Mouse (Mus musculus) fat pad, adult 2 months (tissue): Measurements from ENCODE around the gene Dnm1.
"Not testable (repeated sequence)": the region's sequence is repeated elsewhere in the genome, so short reads cannot be mapped to it uniquely, and the experiment has no call there.

ENCODE experiments used
- DNase-seq: peaks from one replicate; pipeline ENCODE4 v3.0.0-alpha.2; 2011; ENCODE audit warnings: low read depth, low spot score; ENCODE audit errors: extremely low read depth

Gene Dnm1

DNA sequence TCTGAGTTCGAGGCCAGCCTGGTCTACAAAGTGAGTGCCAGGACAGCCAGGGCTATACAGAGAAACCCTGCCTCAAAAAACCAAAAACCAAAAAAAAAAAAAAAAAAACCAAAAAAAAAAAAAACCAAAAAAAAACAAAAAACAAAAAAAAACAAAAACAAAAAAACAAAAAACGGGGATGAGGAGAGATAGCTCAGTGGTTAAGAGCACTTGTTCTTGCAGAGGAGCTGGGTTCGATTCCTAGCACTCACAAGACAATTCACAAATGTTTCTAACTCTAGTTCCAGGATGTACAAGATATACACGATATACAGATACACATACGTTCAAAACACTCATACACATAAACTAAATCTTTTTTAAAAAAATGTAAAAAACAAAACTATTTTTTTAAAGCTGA is 9.1 kb upstream of the Dnm1 start:
- not testable (repeated sequence) for DNase-seq

DNA sequence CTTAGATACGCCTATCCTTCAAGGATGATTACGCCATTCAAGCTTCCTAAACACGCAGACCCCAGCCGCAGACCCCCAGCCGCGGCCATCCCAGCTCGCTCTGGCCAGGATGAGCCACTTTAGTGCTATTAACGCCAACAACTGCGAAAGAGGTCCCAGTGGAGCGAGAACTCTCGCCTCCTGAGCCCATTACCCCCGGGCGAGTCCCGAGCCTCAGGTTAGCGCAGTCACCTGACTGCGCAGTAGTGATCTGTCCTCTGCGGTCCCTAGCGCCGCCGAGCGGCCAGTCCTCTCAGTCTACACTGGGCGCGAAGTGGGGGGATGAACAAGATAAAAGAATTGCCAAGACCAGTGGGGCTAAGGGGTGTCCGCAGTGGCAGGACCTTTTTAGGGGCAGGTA is 8.3 kb upstream of the Dnm1 start:
- no peak for DNase-seq

DNA sequence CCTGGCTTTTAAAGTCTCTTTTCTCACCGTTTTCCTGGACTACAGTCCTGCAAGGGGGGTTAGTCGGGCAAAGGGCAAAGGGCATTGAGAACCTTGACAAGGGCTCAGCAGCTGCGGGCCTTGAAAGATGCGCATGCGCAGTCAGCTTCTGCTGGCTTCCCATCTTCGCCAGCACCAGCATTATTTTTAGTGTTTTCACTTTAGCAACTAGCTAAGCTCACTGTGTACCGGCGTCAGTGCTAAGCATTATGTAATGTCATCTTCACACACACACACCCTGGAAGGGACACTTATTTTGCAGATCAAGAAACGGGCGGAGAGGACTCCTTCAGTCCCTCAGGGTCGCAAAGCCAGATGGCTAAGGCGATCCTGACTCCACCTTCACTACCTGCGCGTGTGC is 7.6 kb upstream of the Dnm1 start:
- DNase-seq, result no peak

DNA sequence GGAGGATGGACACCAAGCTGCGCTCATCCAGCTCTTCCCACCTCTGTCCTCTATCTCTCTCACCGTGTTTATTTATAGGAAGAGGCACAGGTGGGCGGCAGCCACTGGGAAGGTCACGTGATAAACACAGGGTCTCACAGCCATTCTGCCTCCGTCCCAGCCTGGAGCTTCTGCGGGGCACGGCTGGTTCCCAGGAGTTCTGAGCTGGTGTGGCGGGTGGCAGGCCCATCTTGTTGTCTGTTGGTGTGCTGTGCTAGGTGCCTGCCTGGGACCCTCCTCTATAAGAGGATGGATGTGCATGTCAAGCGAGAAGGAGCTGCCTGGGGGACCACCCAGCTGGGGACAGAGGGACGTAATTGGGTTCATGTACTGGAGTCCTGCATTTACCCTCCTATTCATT is 5.2 kb upstream of the Dnm1 start:
- DNase-seq, result no peak

DNA sequence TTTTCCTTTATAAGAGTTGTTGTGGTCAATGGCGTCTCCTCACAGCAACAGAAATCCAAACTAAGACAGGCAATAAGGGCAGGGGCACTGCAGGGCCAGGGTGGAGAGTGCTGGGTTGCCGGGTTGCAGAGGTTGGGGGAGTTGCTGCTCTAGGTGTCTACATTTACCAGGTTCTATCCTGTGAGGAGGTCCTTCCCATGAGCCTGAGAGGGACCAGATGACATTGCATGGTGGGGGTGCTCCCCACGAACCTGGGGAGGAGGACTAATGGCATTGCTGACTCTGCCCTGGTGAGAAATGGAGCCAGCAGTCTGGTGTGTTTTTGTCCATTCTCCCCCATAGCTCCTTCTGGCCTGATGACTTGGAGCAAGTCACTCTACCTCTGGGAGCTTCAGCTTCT is 4.6 kb upstream of the Dnm1 start:
- DNase-seq, result no peak

DNA sequence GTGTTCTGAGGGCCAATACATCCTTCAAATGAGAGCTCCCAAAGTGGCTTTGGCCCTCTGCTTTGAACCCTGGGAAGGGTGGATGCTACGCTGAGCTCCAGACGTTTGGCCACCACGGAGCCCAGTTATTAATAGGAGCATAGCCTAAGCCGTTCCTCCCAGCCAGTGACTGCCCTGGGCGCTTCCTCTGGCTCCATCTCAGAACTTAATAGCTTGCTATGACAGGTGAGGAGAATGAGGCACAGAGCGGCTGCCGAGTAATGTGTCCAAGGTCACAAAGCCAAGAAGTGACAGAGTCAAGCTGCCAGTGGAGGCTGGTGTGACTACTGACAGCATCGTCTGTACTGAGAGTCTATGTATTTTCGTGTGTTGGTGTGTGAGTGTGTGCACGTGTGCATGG is 3.1 kb upstream of the Dnm1 start:
- DNase-seq, result no peak

DNA sequence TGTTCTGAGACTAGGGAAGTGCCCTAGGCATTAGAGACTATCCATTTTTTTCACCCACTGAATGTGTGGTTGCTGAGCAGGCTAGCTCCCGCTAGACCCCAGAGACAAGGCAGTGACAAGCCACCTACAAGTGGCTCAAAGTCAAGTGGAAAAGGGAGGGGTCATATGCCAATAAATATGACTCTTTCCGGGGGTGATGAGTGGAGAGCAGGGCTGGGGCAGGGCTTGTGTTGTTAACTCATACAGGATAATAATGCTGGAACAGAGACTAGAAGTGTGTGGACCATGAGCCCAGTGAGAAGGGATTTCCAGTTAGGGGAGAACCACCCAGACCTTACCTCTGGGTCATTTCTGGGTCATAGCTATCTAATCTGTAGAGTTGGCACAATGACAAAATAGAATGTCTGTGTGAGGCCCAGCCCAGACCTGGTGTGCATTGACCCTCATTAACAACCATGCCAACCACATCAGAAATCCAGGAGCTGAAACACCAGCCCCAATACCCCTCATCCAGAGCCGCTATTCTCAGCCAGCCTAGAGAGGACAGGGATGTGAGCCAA is 1.3 kb upstream of the Dnm1 start:
- DNase-seq, result no peak

DNA sequence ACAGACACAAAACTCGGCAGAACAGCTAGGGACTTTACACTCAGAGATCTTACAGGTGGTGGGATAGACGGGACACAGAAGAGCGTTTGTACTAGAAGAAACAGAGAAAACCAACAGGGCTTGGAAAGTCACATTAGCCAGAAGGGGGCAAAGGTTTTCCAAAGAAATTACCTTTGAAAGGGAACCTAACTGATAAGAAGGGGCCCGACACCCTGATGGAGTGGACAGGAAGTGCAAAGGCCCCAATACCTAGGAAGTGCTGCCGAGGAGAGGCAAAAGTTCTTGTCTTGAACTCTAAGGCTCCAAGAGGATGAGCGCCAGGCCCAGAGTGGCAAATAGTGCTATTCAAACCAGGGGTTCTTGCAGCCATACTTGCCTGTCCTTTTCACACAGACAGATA is 698 bp upstream of the Dnm1 start:
- DNase-seq, result no peak

DNA sequence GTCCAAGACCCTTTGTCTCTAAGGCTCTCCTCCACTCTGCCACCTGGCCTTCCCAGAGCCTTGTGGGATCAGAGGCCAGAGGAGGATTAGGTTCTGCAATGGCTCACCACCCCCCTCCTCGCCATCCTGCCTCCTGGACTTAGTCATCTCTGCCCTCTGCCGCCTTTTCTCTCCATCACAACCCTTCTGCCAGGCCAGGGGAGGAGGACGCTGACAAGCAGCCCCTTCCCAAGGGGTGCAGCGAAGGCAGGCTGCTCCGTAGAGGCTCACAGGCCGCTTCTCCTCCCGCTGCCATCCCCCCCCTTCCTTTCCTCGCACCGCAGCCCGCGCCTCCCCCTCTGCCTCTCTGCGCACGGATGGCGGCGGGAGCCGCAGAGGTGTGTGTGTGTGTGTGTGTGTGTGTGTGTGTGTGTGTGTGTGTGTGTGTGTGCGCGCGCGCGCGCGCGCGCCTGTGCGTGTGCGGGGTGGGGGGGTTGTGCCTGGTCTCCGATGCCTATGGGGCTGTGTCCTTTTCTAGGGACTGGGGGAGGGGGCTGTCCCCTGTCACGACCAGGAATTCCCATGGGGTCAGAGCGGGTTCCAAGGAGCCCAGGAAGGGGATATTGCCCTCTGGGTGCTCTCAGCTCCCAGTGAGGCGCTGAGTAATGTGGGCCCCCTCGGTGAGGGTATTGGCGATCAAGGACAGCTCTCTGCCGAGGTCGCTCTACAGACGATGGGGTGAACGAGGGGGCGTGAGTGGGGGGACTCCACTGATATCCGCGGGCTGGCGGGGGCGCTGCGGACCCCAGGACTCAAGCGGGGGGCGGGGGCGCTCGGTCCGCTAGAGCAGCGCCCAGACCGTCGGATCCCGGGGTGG is 759 bp downstream of the Dnm1 start, which contains the start of gene Ciz1:
Gene Ciz1 (plus strand): TSS at position 177 of the 856 bp plus-strand sequence.
- no peak for DNase-seq

DNA sequence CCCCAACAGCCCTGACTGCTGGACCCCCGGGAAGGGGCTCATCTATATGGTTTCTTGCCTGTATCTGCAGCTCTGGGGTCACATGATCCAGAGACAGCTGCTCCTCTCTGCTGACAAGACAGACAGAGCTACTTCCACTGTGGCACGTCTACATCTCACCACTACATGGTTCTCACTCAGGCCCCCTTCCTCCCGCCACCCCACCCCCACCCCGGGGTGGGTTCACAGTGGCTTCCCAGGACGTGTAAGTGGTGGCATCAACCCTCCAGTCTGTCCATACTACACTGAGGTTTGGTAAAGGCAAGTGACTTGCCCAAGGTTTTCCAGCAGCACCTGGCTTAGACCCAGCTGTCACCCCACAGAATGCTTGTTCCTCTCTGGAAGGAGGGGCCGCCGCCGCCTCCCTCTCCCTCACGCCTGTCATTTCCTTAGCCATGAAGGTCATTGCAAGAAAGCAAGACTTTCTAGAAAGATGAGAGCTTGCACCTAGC is 1.6 kb downstream of the Dnm1 start:
- no peak for DNase-seq

DNA sequence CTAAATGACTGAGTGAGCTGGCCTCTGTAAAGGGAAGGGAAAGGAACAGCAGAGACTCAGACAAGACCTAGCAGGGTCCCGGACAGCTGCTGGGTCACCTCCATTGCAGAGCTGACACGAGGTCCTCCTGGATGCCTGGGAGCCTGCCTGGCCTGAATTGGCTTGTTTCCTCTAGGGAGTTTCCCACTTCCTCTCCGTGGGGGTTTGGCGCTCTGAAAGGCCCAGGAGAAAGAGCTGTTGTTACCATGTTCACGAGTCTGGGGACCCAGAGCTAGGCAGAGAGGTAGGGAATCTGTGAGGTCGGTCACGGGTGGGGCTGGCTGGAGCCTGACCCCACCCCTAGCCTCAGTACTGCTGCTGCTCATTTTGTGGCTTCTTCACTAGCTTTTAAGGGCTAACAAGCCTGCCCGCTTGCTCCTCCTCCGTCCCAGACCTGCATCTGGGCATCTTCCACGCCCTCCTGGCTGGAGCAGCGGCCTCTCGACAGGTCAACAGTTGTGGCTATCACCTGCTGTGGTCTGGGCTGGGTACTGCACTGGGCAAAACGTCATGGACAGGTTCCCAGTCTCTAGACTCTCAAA is 2.6 kb downstream of the Dnm1 start:
- DNase-seq, result no peak

DNA sequence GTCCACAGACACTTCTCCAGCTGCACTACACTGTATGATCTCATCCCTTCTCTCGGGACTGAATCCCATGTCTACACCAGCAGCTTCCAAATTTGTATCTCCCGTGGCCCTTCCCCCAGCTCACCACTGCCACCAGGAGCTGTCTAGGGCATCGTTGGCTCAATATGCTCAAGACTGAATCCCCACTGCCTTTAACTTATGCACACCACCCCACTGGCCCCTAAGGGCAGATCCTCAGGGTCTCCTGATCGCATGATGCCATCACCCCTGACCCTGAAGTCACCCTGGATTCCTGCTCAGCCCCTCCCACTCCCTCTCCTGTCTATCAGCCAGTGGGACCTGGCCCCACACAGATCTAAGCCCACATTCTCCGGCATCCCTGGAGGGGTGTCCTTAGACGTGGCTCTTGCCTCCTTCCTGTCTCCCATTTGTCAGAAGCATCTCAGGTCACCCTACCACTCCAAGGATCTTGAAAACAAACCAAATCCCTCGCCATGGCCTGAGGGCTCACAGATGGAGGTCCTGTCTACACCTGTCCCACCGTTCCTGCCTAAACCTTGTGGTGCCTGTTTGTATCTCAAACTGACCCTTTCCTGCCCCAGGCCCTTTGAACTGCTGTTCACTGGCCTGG is 3.4 kb downstream of the Dnm1 start:
- DNase-seq, result no peak

DNA sequence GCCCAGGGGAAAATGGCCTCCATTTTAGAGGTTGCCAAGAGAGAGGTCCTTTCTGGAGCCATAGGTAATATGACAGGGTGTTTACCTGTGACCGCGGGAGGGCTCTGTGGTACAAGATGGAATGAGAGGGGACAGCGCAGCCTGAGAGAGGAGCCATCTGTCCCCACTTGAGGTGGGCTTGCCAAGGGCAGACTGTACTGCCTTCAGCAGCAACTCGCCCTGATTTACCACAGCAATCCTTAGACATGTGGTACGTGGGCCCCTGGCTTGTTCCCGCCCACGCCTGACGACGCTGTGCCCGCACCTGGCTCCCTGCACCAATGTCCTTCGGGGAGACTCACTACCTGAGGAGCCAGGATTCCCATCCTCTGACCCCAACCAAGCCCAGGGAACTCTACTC is 4.8 kb downstream of the Dnm1 start:
- no peak for DNase-seq

DNA sequence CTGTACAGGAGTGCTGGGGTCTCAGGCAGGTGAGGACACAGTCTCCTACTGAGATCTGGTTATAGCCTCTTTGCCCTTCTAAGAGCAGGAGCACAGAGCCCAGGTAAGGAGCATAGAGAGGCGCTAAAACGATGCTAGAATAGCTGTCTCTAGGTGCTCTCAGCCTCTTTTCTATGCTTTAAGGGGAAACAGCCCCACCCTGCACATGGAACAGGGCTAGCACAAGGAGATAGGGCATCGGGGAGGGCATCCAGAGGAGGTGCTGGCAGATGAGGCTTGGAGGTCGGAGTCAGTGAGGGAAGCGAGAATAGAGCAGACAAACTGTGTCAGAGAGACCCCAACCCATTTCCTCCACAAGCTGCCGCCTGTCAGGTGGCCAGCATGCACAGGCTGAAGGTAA is 6.1 kb downstream of the Dnm1 start:
- DNase-seq, result no peak

DNA sequence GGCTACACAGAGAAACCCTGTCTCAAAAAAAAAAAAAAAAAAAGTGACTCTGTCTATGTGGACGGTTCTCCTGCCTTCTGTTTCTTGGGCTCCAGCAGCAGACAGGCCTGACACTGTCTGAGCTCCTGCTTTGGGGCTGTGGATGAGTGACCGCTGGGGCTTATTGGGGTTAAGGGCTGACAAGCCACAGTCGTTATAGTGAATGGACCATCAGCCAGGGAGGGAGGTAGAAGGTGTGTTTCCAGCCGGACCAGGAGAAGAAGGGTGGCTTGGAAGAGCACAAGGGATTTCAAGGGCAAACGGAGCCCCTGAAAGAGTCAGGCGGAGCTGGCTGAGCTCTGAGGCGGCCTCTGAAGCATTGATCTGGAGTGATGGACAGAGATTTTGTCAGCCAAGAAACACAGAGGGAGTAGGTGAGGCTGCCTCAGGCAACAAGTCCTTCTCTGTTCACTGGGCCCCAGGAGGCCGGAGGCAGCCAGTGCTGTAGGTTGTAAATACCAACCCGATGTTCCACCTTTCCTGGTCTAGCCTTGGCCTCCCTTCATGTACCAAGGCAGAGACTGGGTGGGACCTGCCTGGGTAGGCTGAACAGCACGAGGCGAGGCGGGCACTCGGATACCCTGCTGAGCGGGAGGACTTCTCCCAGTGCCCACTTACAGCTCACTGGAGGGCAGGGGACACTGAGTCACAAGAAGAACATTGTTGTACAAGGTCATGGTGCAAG is 8.4 kb downstream of the Dnm1 start:
- no peak for DNase-seq

DNA sequence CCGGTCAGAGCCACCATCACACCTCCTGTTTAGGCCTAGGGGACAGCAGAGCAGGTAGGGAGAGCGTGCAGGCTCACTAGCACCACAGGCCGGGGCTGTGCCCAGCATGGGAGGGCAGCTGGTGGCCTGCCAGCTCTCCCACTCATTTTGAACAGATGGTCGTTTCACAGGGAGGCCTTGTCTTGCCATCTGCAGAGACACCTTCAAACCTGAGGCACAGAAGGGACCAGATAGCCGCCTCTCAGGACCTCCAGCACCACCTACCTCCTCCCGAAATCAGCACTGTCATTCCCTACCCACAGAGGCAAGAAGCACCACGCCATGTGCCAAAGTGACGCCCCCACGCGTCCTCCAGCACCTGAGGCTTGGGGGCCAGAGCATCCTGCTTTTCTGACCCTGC is 9.1 kb downstream of the Dnm1 start:
- no peak for DNase-seq

DNA sequence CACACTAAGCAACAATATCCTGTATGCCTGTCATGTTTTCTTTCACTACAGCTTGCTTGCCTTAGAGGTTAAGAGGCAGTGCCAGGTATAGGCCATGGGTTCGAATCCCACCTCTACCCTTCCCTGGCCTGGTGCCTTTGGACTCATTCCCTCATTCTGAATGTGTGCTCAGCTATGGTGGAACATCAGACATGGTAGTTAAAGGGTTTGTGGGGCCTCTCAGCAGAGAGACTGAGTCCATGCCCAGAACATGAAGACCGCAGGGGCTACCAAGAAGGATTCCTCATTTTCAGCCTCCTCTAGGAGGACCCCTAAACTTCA is 9.8 kb downstream of the Dnm1 start:
- DNase-seq, result no peak

DNA sequence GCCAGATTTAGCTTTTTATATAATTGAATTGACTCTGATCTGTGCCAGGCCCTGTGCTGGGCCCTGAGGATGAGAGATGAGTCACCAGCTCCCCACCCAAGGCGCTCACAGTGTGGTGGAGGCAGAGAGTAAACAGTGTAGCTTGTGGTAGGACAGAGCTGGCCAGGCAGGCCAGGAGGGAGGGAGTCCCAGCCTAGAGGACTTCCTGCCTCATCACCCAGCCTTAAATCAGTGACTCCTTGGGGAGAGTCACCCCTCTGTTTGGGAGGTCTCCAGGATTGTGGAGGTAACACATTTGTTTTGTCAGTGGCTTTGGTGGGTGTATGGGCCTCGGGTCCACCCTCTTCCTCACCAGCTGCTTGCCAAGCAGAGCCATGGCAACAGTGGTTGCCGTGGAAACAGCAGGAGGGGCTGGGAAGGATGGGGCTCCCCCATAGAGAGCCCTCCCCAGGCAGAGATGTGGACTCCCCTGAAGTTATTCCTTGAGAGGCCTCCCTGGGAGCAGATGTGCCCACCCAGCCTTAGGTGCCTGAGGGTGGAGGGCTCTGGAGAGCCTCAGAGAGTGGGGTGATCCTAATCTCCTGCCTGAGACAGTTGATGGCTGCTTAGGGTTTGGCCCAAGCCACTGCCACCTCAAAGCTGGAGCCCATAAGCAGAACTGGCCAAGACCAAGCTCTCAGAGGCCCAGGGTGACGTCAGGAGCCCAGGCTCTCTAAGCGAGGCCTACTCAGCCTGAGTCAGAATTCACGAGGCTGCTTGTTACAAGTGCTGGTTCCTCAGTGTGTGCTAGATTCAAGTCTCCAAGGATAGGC is 10.4 kb downstream of the Dnm1 start:
- no peak for DNase-seq

DNA sequence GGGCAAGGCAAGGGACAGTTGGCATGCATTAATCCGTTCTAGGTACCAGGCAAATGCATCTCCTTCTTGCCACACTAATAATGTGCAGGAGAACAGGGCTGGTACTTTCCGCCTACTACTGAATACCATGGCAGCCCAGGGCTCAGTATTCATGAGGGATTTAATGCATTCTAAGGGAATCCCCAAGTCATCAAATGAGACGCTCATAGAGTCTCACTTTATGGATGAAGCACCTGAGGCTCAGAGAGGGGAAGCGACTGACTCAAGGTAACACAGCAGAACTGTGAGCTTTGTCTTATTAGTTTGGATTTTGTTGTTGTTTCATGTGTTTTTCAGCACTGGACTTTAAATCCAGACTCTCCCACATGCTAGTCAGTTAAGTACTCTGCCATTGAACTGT is 11.1 kb downstream of the Dnm1 start:
- no peak for DNase-seq

DNA sequence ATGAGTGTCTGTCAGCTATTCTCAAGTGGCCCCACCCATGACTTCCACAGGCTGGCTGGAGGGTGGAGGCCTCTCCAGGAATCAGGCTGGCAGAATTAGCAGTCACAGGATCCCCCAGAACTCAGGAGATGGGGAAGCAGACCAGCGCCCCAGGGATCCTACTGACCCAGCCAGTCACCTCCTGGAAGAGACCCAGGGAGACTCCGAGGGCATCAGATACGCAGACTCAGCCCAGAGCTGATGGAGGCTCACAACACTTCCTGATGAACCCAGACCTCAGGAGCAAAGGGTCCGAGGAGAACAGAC is 11.6 kb downstream of the Dnm1 start:
- DNase-seq, result no peak
